In the genomic region with DNA sequence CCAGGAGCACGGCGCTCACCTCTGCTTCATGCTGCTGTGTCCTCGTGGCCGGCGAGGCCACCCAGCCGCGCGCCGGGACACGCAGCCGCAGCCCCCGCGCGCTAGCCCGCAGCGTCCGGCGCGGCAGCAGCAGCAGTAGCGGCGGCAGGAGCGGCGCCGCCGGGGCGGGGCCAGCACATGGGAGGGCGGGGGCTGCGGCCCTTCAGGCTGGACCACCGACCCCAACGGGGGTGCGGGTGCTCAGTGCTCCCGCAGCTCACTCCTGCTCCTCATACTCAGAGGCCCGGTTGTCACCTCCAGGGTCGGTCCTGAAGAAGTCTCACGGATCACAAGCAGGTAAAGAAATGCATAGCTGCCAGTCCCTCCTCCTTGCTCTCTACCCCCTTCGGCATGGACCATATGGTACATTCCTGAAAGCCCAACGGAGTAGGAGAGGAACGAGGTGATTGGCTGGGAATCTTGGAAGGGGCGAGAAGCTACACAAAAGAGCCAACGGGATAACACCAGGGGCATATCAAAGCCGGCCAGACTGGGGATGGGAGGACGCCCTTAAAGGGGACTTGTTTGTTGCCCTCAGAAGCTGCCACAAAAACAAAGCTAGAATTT, we compare ENCODE assay signal across 8 mouse cellular contexts. TPM values are rescaled to one million over a fixed set of nuclear protein-coding genes. Genes with fewer than 3 reads are reported as not detected.
DNase-seq lines count a peak whose midpoint lies in the region; ATAC-seq and TF ChIP-seq lines count a peak whose summit lies in the region.

No protein-coding gene starts in this region.

- WGBS in hindbrain, embryonic 10.5 days = 1% methylated on average over 42 of the region's 42 CpGs
- WGBS in lung, postnatal 0 days = under 1% methylated on average over 29 of the region's 42 CpGs

- ATAC-seq in lung, postnatal 0 days = peak; percentile 98

- H3K4me1 ChIP-seq in hindbrain, embryonic 10.5 days (replicated peaks) = peaks cover 67% of the 10 kb centered on the region
- peaks cover 3% of the 10 kb centered on the region; the same call in 1 of the 2 replicates for H3K4me1 ChIP-seq in lung, postnatal 0 days (ENCODE audit: insufficient read depth, low read depth, low read length)

- no peaks in the 10 kb centered on the region for H3K27me3 ChIP-seq in hindbrain, embryonic 10.5 days (ENCODE audit: insufficient read depth, poor library complexity, severe bottlenecking)
- H3K27me3 ChIP-seq in lung, postnatal 0 days (replicated peaks; ENCODE audit: insufficient read depth, low read length) = no peaks in the 10 kb centered on the region

- H3K9ac ChIP-seq in lung, postnatal 0 days (replicated peaks; ENCODE audit: low read depth) = peak overlapping the region; percentile 74

- no peaks in the 10 kb centered on the region for H3K9me3 ChIP-seq in hindbrain, embryonic 10.5 days
- no peaks in the 10 kb centered on the region for H3K9me3 ChIP-seq in lung, postnatal 0 days (ENCODE audit: low read length)

- peak overlapping the region; percentile 98 for H3K4me3 ChIP-seq in hindbrain, embryonic 10.5 days
- H3K4me3 ChIP-seq in lung, postnatal 0 days (ENCODE audit: low read depth, low read length) = peak overlapping the region; percentile 95

- H3K36me3 ChIP-seq in hindbrain, embryonic 10.5 days = peaks cover 11% of the 10 kb centered on the region; the same call in 1 of the 2 replicates
- H3K36me3 ChIP-seq in lung, postnatal 0 days (ENCODE audit: insufficient read depth, low read length) = no peaks in the 10 kb centered on the region

- TF ChIP-seq CTCF in lung, postnatal 0 days (IDR thresholded peaks at IDR 0.05) = no peak

- no peak for TF ChIP-seq EP300 in lung, postnatal 0 days (IDR thresholded peaks at IDR 0.05)

- H3K27ac ChIP-seq in hindbrain, embryonic 10.5 days = peak overlapping the region; percentile 100
- H3K27ac ChIP-seq in lung, postnatal 0 days (ENCODE audit: low read length) = peak overlapping the region; percentile 78

- peak overlapping the region; percentile 98 for H3K4me2 ChIP-seq in lung, postnatal 0 days (replicated peaks; ENCODE audit: low read depth, low read length)

- DNase-seq in MEL-GATA-1-ER (ENCODE audit: extremely low read depth, low read depth) = peak; percentile 98
- peak; percentile 92 for DNase-seq in cerebellum, adult 8-10 months
- peak; percentile 97 for DNase-seq in forelimb bud, embryonic 11.5 days (ENCODE audit: low read depth, low spot score)
- peak; percentile 90 for DNase-seq in hindbrain, embryonic 10.5 days (ENCODE audit: low spot score)
- peak; percentile 96 for DNase-seq in layer of hippocampus, adult 9-11 months
- peak; percentile 99 for DNase-seq in lung, postnatal 0 days (ENCODE audit: low spot score)
- peak; percentile 79 for DNase-seq in ovary, postnatal 14 days (ENCODE audit: low spot score)
- DNase-seq in thymus, postnatal 14 days = peak; percentile 89

RNA-seq across cellular contexts. Expression of a gene that starts 20.7 kb away (rescaled TPM):
- 10.3 and 11.8 TPM in 2 replicates for polyA plus RNA-seq in hindbrain, embryonic 10.5 days (2016; fragmentation: Nextera tagmentation; extraction: Ambion mirVana)
- polyA plus RNA-seq in lung, postnatal 0 days (2015; fragmentation: Nextera tagmentation; extraction: Ambion mirVana) = 12.6 and 12.8 TPM in 2 replicates

Comparison
In these comparisons a context has a peak if more than half of its experiments do, and no peak if none do; other contexts are left out.
1. Peak in every context shown above with its lines: DNase-seq, ATAC-seq, H3K4me3 ChIP-seq and H3K27ac ChIP-seq.